ENCODE assay signal across 24 mouse cellular contexts in genomic region chr13:110444335-110444734, GRCm38 (mm10). TPM values are rescaled to one million over a fixed set of nuclear protein-coding genes. Genes with fewer than 3 reads are reported as not detected.
DNase-seq lines count a peak whose midpoint lies in the region; ATAC-seq and TF ChIP-seq lines count a peak whose summit lies in the region.
"Had no signal": no experiment of that assay in that cellular context is flagged by ENCODE, and none has a peak within 500 bp of the region (broad histone marks: within the 10 kb centered on the region; RNA-seq: fewer than 3 reads in every experiment).

No protein-coding gene starts in this region.

- dilution Hi-C loops in CH12.LX (cut with MboI; ENCODE audit: extremely low pct_ligation_motif_present, extremely low pct_unique_long_range_greater_than_20kb, low sequenced_read_pairs), result no loop called here

- intact Hi-C loops in heart, postnatal 25 days (cut with DNase I), result no loop called here

- TF ChIP-seq POLR2A in CH12.LX (IDR thresholded peaks at IDR 0.05; ENCODE audit: low read depth, low read length), result no peak

- 55% methylated on average over 4 of the region's 4 CpGs for WGBS in heart, embryonic 15.5 days
- 43% methylated on average over 4 of the region's 4 CpGs for whole genome bisulfite sequencing in lung, embryonic 15.5 days
- WGBS in stomach, embryonic 15.5 days, result 43% methylated on average over 4 of the region's 4 CpGs

- in situ Hi-C loops in CH12.LX (cut with MboI; ENCODE audit: low pct_ligation_motif_present, low pct_unique_long_range_greater_than_20kb, low sequenced_read_pairs), result no loop called here

- no peaks in the 10 kb centered on the region for H3K79me2 ChIP-seq in CH12.LX (replicated peaks; ENCODE audit: control insufficient read depth, extremely low read depth, insufficient read depth, poor library complexity, severe bottlenecking)

- DNase-seq in heart, postnatal 25 days (ENCODE audit: low spot score), result no peak
- DNase-seq in lung, postnatal 14 days, result no peak
- DNase-seq in CH12.LX (ENCODE audit: extremely low read depth), result no peak
- no peak for DNase-seq in frontal cortex, postnatal 25 days (ENCODE audit: low spot score in 2 of 2)
- DNase-seq: adrenal gland, postnatal 25 days; cerebellum, adult 18-20 months; gastrocnemius, postnatal 10 days; layer of hippocampus, postnatal 36 days; left cerebral cortex, postnatal 4 days; liver, embryonic 13.5 days; thymus, adult 2 months; thymus, postnatal 36 days had no signal

- no peak overlapping the region for H3K4me3 ChIP-seq in heart, embryonic 15.5 days
- no peak overlapping the region for H3K4me3 ChIP-seq in lung, embryonic 15.5 days
- no peak overlapping the region for H3K4me3 ChIP-seq in CH12.LX (replicated peaks in 1 of 3; ENCODE audit: low read depth in 2 of 3, low read length in 2 of 3, poor library complexity in 1 of 3)
- H3K4me3 ChIP-seq in stomach, embryonic 15.5 days (replicated peaks), result no peak overlapping the region
- H3K4me3 ChIP-seq: embryonic facial prominence, embryonic 13.5 days; forebrain, embryonic 10.5 days; forebrain, embryonic 15.5 days; hindbrain, embryonic 13.5 days; limb, embryonic 15.5 days; liver, embryonic 13.5 days; megakaryocyte, embryonic 14.5 days; midbrain, embryonic 12.5 days; myocyte; neural tube, embryonic 12.5 days had no signal

- ATAC-seq in heart, embryonic 15.5 days (replicated peaks; ENCODE audit: insufficient number of reproducible peaks, insufficient read depth, low FRiP score, low read depth), result no peak
- no peak for ATAC-seq in lung, embryonic 15.5 days (ENCODE audit: borderline replicate concordance, extremely low read depth, low FRiP score, low TSS enrichment)
- ATAC-seq in stomach, embryonic 15.5 days (ENCODE audit: insufficient read depth, low FRiP score, low read depth), result no peak
- ATAC-seq: forebrain, embryonic 15.5 days had no signal

- no peaks in the 10 kb centered on the region for H3K9me3 ChIP-seq in heart, embryonic 15.5 days (replicated peaks)
- no peaks in the 10 kb centered on the region for H3K9me3 ChIP-seq in lung, embryonic 15.5 days
- no peaks in the 10 kb centered on the region for H3K9me3 ChIP-seq in CH12.LX (replicated peaks; ENCODE audit: low read length)
- no peaks in the 10 kb centered on the region for H3K9me3 ChIP-seq in stomach, embryonic 15.5 days
- H3K9me3 ChIP-seq: embryonic facial prominence, embryonic 13.5 days; forebrain, embryonic 10.5 days; forebrain, embryonic 15.5 days; hindbrain, embryonic 13.5 days; limb, embryonic 15.5 days; liver, embryonic 13.5 days; megakaryocyte, embryonic 14.5 days; midbrain, embryonic 12.5 days; neural tube, embryonic 12.5 days had no signal

- no peak overlapping the region for H3K9ac ChIP-seq in heart, embryonic 15.5 days
- no peak overlapping the region for H3K9ac ChIP-seq in lung, embryonic 15.5 days
- H3K9ac ChIP-seq in CH12.LX (ENCODE audit: insufficient read depth, low read depth), result no peak overlapping the region
- H3K9ac ChIP-seq in stomach, embryonic 15.5 days, result no peak overlapping the region
- H3K9ac ChIP-seq: embryonic facial prominence, embryonic 13.5 days; forebrain, embryonic 15.5 days; hindbrain, embryonic 13.5 days; limb, embryonic 15.5 days; liver, embryonic 13.5 days; midbrain, embryonic 12.5 days; neural tube, embryonic 12.5 days had no signal

- no peaks in the 10 kb centered on the region for H3K36me3 ChIP-seq in heart, embryonic 15.5 days
- no peaks in the 10 kb centered on the region for H3K36me3 ChIP-seq in lung, embryonic 15.5 days
- no peaks in the 10 kb centered on the region for H3K36me3 ChIP-seq in CH12.LX (replicated peaks in 1 of 2; ENCODE audit: control insufficient read depth in 1 of 2, insufficient read depth in 1 of 2, low read length in 1 of 2)
- no peaks in the 10 kb centered on the region for H3K36me3 ChIP-seq in stomach, embryonic 15.5 days
- H3K36me3 ChIP-seq: embryonic facial prominence, embryonic 13.5 days; forebrain, embryonic 10.5 days; forebrain, embryonic 15.5 days; hindbrain, embryonic 13.5 days; limb, embryonic 15.5 days; liver, embryonic 13.5 days; midbrain, embryonic 12.5 days; neural tube, embryonic 12.5 days had no signal

- H3K4me1 ChIP-seq in heart, embryonic 15.5 days (replicated peaks), result peaks cover 16% of the 10 kb centered on the region
- peaks cover 26% of the 10 kb centered on the region for H3K4me1 ChIP-seq in lung, embryonic 15.5 days
- peaks cover 0 to 27% of the 10 kb centered on the region in 2 experiments; a peak in 2 of 4 replicates for H3K4me1 ChIP-seq in CH12.LX (ENCODE audit: control insufficient read depth in 1 of 2, insufficient read depth in 2 of 2)
- peaks cover 7% of the 10 kb centered on the region; the same call in 1 of the 2 replicates for H3K4me1 ChIP-seq in stomach, embryonic 15.5 days
- H3K4me1 ChIP-seq: forebrain, embryonic 15.5 days; liver, embryonic 13.5 days; megakaryocyte, embryonic 14.5 days; neural tube, embryonic 12.5 days had no signal

- TF ChIP-seq RAD21 in CH12.LX (IDR thresholded peaks at IDR 0.05; ENCODE audit: low read depth, low read length), result no peak

- no peaks in the 10 kb centered on the region for H3K27me3 ChIP-seq in heart, embryonic 15.5 days
- no peaks in the 10 kb centered on the region for H3K27me3 ChIP-seq in lung, embryonic 15.5 days
- H3K27me3 ChIP-seq in CH12.LX (replicated peaks), result no peaks in the 10 kb centered on the region
- H3K27me3 ChIP-seq in stomach, embryonic 15.5 days (replicated peaks), result no peaks in the 10 kb centered on the region
- H3K27me3 ChIP-seq: embryonic facial prominence, embryonic 13.5 days; forebrain, embryonic 15.5 days; hindbrain, embryonic 13.5 days; limb, embryonic 15.5 days; liver, embryonic 13.5 days; neural tube, embryonic 12.5 days had no signal

- no peak for TF ChIP-seq CTCF in CH12.LX (conservative IDR thresholded peaks at IDR 0.05 in 1 of 2, IDR thresholded peaks at IDR 0.05 in 1 of 2; ENCODE audit: low read depth in 2 of 2, low read length in 2 of 2)

- TF ChIP-seq EP300 in CH12.LX (IDR thresholded peaks at IDR 0.05; ENCODE audit: low read length), result no peak

- no peak overlapping the region for H3K4me2 ChIP-seq in heart, embryonic 15.5 days
- no peak overlapping the region for H3K4me2 ChIP-seq in lung, embryonic 15.5 days
- H3K4me2 ChIP-seq in CH12.LX (ENCODE audit: insufficient read depth, low read depth, poor library complexity, severe bottlenecking), result no peak overlapping the region
- no peak overlapping the region for H3K4me2 ChIP-seq in stomach, embryonic 15.5 days
- H3K4me2 ChIP-seq: embryonic facial prominence, embryonic 13.5 days; forebrain, embryonic 15.5 days; hindbrain, embryonic 13.5 days; limb, embryonic 15.5 days; liver, embryonic 13.5 days; midbrain, embryonic 12.5 days; neural tube, embryonic 12.5 days had no signal

- H3K27ac ChIP-seq in heart, embryonic 15.5 days, result 0 out of 2 replicates have a peak overlapping the region, but pooled peaks have one; percentile 48
- peak overlapping the region; percentile 58 for H3K27ac ChIP-seq in lung, embryonic 15.5 days
- no peak overlapping the region for H3K27ac ChIP-seq in CH12.LX (ENCODE audit: insufficient read depth, low read depth)
- H3K27ac ChIP-seq in stomach, embryonic 15.5 days, result peak overlapping the region; percentile 28; the same call in 1 of the 2 replicates
- H3K27ac ChIP-seq: embryonic facial prominence, embryonic 13.5 days; forebrain, embryonic 10.5 days; forebrain, embryonic 15.5 days; hindbrain, embryonic 13.5 days; limb, embryonic 15.5 days; liver, embryonic 13.5 days; midbrain, embryonic 12.5 days; neural tube, embryonic 12.5 days had no signal

TF ChIP-seq in CH12.LX, 34 proteins besides CTCF, POLR2A, EP300 and RAD21:
- no peak for TF ChIP-seq ZMIZ1 (IDR thresholded peaks at IDR 0.05; ENCODE audit: low read depth, low read length)
- TF ChIP-seq MAFK (IDR thresholded peaks at IDR 0.05; ENCODE audit: insufficient replicate concordance, low read length), result 0 out of 2 replicates have a peak, but pooled peaks have one; percentile 12

RNA-seq across cellular contexts. Expression of gene Plk2, which starts 49.5 kb away (rescaled TPM):
- 102 TPM in 2 replicates for polyA plus RNA-seq in heart, embryonic 15.5 days (2015; fragmentation: Nextera tagmentation; extraction: Ambion mirVana)
- 10 to 100 TPM; 29.5 to 32.4 TPM for total RNA-seq in heart, postnatal 25 days (2021)
- 257 and 260 TPM in 2 replicates for polyA plus RNA-seq in lung, embryonic 15.5 days (2015; fragmentation: Nextera tagmentation; extraction: Ambion mirVana)
- 6.0 and 7.4 TPM in 2 replicates for total RNA-seq in CH12.LX (2012; rRNA removed)
- total RNA-seq in CH12.LX (2014; rRNA removed), result 8.9 and 9.2 TPM in 2 replicates
- polyA plus RNA-seq in CH12.LX (2012; ENCODE audit: insufficient read length, low read depth), result 5.1 and 6.4 TPM in 2 replicates
- 109 and 134 TPM in 2 replicates for polyA plus RNA-seq in stomach, embryonic 15.5 days (2015; fragmentation: Nextera tagmentation; extraction: Ambion mirVana)

Comparison
In these comparisons a context has a peak if more than half of its experiments do, and no peak if none do; other contexts are left out.
1. RNA of gene Plk2, which starts 49.5 kb away (polyA plus RNA-seq): 257 to 260 TPM in lung, embryonic 15.5 days, 109 to 134 TPM in stomach, embryonic 15.5 days and 102 TPM in heart, embryonic 15.5 days; 5.1 to 6.4 TPM in CH12.LX; every median in the first group is over 10 times any median in the second.